Mouse (Mus musculus) midbrain, embryonic 16.5 days (tissue): ENCODE data around the gene Car12. TPM values are rescaled to one million over a fixed set of nuclear protein-coding genes. Genes with fewer than 3 reads are reported as not detected.

Experiments used
- polyA plus RNA-seq: library from polyadenylated mRNA; unstranded; fragments of >200 nt; fragmentation: Nextera tagmentation; extraction: Ambion mirVana; gene quantifications from 2 replicates; pipeline ENCODE4 v1.2.1, GENCODE M21; 2015

Car12 gene
- polyA plus RNA-seq, 1 experiment from 2014 or later, result 2.0 TPM

Other genes starting within 250 kb of the Car12 start
- 0.72 and 1.2 TPM in 2 replicates for gene Fbxl22, start 199.1 kb upstream of the Car12 start, polyA plus RNA-seq
- gene Usp3, start 120.5 kb upstream of the Car12 start, polyA plus RNA-seq, result 43.5 and 62.6 TPM in 2 replicates
- 21.5 and 23.8 TPM in 2 replicates for gene Aph1b, start 81.8 kb downstream of the Car12 start, polyA plus RNA-seq
- gene Gm10647, start 83.4 kb downstream of the Car12 start, polyA plus RNA-seq, result 0.52 and 0.54 TPM in 2 replicates
- gene Aph1c, start 121.0 kb downstream of the Car12 start, polyA plus RNA-seq, result 2.6 and 3.0 TPM in 2 replicates
- gene Rab8b, start 206.0 kb downstream of the Car12 start, polyA plus RNA-seq, result 29.4 and 30.7 TPM in 2 replicates
- 157 and 180 TPM in 2 replicates for gene Rps27l, start 232.4 kb downstream of the Car12 start, polyA plus RNA-seq